Mouse (Mus musculus) heart, adult 10 weeks (tissue): Measurements from ENCODE around the gene Als2cr12. TPM values are rescaled to one million over a fixed set of nuclear protein-coding genes. Genes with fewer than 3 reads are reported as not detected.

Experiments
- polyA plus RNA-seq: library from polyadenylated mRNA; stranded (reverse); fragments of 350-450 nt; fragmentation: Illumina TruSeq; extraction: RNeasy Lipid Tissue Mini Kit (QIAGEN cat#74804); gene quantifications from one replicate; pipeline ENCODE4 v1.2.3, GENCODE M21; 2014; ENCODE audit warnings: low read depth, low replicate concordance

The Als2cr12 gene
- polyA plus RNA-seq: not detected

DNA sequence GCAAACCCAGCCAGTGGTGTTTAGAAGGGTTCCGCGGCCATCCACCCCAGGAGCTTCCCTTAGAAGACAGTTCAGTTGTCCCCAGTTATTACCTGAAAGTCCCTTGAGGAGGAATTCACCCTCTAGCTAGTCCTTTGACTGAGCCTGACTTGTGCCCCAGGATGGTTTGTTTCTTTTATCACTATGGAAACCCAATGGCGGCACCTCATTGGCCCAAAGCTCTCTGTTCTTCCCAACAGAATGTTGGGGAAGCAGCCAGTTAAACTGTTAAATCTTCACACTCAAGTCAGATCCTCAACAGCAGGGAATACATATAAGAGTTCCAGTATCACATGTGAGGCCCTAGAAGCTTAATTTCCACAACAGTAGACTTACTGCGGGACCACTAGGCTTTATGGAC lies at the start of gene Als2cr12:
Gene Als2cr12 (minus strand): TSS at position 180 of the 400 bp plus-strand sequence.

GRCm38 (mm10) chr1:58711365-58712016 lies 15.7 kb upstream of the Als2cr12 start, which contains the start of gene Cflar:
Cflar (plus strand) TSS chr1:58711508.

Other genes with a start within 250 kb of the Als2cr12 start
- 9.6 TPM for gene Orc2, start 190.9 kb downstream of the Als2cr12 start, polyA plus RNA-seq
- gene Fam126b, start 109.7 kb downstream of the Als2cr12 start, polyA plus RNA-seq: 5.8 TPM
- 369 TPM for gene Ndufb3, start 109.6 kb downstream of the Als2cr12 start, polyA plus RNA-seq
- 35.0 TPM for gene Cflar, start 15.5 kb upstream of the Als2cr12 start, polyA plus RNA-seq
- 7.4 TPM for gene Casp8, start 99.4 kb upstream of the Als2cr12 start, polyA plus RNA-seq